Mouse (Mus musculus) cerebellum, adult 9-11 months (tissue): ENCODE measurements at regions not wholly inside any gene's neighbourhood (a gene's known extent, or its start where the extent isn't known, plus 50 kb on each side); places are given as distances from the start of the nearest gene placed in this dataset.
"Not testable (repeated sequence)": the region's sequence is repeated elsewhere in the genome, so short reads cannot be mapped to it uniquely, and the experiment has no call there.

Experiments
- DNase-seq: peaks from one replicate; pipeline ENCODE4 v3.0.0; 2022

DNA sequence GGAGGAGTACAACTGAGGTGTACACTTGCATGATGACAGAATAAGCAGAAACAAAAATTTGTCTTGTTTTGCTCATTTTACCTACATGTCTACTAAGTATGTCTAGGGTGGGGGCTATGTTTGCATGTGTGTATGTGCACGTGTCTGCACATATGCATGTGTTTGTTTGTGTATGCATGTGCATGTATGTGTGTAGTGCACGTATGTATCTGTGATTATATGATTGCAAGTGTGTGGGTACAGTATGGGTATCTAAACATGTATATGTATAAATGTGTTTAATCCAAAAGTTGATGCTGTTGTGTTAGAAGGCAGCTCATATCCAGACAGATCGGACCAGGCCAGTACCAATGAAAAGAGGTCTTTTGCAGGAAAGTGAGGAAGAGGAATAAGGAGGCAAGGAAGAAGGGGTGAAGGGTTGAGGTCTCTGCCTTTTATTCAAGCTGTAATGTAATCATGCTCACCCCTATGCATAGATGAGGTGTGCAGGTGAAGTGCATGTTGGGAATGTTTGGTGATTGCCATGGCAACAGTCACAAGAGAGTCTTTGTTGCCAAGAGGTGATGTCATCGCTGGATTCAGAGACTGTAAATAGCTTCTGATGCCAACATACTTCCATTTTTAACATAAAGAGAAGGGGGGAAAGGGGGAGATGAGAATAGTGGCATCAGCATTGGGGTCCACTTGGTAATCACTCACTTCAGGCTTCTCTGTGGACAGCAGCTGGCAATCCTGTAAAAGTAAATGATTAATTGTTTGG lies 1447.7 kb downstream of the Zfp704 start:
- DNase-seq: no peak

DNA sequence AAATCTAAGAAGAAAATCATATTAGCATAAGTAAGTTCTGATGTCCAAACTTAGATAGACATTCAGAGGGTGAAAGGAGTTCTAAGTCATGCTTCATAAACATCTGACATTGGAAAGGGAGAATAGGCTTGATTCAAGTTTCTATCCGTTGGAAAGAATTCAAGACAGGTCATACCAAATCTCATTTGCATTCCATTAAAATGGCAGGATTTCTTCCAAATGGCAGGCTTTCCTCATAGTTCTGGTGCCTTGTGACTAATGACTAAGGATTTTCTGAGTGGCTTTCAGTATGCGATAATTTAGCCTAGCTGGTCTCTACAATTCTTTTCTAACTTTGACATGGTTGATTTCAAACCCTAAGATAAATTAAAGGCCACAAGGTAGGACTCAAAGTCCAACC lies 1466.9 kb downstream of the Zfp704 start:
- no peak for DNase-seq

DNA sequence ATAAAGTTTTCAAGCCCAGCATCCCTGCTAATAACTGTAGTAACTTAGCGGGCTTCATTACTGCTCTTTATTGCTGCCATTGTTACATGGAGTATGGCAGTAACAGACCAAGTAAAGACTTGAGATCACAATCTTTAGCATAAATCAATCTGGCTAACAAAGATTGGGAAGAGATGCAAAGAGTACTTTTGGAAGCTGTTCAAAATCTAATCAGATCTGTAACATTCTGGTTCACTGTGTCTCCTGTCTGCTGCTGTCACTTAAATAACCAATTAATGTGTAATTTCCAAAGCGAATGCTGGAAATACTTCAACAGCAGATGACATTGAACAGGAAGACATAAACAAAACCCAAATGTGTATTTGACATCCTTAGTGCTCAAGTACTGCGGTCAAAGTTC lies 1467.7 kb downstream of the Zfp704 start:
- no peak for DNase-seq

- no peak for DNase-seq
Measured at GRCm38 (mm10) chr3:8141664-8142084, 1468.2 kb downstream of the Zfp704 start.

DNA sequence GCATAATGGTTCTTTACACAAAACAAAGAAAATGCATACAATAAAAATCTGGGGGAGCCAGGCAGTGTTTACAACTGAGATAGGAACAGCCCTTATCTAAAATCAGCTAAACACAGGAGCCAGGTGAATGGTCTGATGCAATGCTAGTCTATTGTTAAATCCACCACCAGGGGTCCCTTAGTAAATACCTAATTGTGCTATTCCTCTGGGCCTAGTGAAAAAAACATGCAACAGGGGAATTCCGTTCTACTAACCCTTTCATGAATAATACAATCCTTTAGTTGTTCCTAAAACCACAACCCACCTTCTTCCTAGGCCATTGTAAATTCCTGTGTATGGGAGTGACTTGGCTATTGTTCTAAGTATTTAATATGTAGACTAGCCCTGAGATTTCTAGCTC lies 1486.2 kb downstream of the Zfp704 start:
- DNase-seq: not testable (repeated sequence)

DNA sequence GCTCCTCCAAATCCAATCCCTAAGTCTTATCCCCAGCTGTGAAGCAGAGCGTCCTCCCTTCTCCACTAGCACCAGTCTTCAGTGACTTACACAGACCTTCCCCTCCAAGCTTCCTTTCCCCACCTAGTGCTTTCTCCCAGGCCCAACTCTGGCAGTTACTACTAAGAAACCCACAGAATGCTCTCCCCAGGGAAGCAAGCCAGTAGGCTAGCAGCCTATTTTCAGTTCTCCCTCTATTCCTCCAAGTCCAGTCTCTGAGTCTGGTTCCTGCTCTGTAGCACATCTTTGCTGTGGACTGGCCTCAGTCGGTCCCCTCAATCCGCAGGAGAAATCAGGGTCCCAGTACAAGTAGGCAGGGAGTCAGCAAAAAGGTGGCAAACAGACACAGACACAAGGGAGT lies 1486.7 kb downstream of the Zfp704 start:
- no peak for DNase-seq

GRCm38 (mm10) chr3:8098291-8098690 lies 1478.0 kb upstream of the 1700008P02Rik start:
- no peak for DNase-seq

DNA sequence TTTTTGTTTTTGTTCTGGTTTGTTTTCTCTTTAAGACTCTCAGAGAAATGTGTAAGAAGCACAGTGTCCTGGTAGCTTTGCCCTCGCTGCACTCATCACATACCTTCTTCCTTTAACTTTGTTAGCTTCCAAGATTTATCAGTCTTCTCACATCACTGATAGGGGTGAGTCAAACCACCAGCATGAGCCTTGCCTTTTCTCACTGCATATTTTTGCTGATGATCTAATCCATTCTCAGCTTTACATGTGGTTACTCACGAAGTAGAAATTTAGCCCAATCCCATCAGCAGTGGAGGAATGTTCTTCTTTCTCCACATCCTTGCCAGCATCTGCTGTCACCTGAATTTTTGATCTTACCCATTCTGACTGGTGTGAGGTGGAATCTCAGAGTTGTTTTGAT lies 1464.5 kb upstream of the 1700008P02Rik start:
- DNase-seq: no peak

DNA sequence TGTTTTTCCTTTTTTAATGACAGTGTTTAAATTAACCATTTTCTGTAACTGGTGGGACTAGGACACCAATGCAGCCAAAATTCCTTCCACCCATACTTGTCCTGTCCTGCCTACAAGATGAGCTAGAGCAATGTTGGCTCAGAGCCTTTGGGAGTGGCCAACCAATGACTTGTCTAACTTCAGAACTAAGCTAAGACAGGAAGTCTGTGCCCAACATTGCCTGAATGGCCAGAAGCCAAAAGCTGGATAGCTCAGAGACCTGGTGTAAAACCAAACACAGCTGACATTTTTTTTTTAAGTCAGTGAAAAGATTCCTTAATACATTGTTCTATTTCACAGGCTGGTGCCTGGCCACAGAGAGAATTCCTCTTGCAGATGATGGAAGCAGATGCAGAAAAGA lies 1433.5 kb upstream of the 1700008P02Rik start:
- DNase-seq: no peak

- no peak for DNase-seq
Measured at GRCm38 (mm10) chr3:8051167-8051566, 1430.9 kb upstream of the 1700008P02Rik start.

DNA sequence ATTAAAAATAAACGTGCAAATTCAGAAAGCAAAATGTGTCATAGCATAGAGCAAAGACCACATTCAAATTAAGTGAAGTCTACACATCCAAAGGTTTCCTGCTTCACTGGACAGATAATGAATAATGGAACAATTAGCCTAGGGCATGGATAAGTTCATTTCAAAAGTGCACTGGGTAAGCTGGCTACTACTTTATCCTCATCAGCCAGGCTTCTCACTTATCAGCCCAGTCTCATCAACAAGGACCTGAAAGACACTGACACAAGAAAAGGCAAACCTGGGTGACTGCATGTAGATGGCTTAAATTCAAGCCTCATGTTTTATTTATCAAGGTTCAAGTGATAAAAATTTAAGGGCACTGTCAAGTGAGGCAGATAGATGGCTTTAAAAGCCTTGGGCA lies 1429.5 kb upstream of the 1700008P02Rik start:
- DNase-seq: no peak

- no peak for DNase-seq
Measured at GRCm38 (mm10) chr3:8046348-8046747, 1426.1 kb upstream of the 1700008P02Rik start.

GRCm38 (mm10) chr3:8036697-8037096 lies 1416.5 kb upstream of the 1700008P02Rik start:
- DNase-seq: no peak

DNA sequence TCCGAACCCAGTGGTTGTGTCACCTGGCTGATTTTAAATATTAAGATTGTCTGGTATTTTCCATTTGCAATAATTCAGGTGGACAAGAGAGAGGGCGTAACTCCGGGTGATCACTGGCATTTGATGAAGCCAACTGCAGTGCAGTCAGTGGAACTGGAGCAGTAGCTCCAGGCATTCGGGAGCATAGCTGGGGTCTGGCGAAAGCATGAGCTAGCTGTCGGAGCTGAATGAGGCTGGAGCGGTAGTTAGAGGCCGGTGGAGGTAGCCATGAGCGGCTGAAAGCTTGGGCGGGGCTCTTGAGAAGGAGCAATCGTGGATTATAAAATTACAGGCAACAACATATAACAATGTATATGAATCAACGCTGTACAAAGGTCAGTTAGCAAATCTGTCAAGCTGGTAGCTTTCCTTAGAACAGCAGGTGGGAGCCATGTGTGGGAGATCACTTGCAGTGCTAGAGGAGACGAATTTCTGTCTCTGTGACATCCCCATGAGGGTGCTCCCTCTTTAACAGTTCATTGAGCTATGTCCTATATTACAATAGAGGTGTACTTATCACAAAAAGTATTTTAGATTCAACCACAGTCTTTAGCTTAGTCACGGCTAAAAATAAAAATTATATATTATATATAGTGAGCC lies 1415.0 kb upstream of the 1700008P02Rik start:
- DNase-seq: no peak

GRCm38 (mm10) chr3:8026325-8027017 lies 1406.2 kb upstream of the 1700008P02Rik start:
- DNase-seq: no peak

DNA sequence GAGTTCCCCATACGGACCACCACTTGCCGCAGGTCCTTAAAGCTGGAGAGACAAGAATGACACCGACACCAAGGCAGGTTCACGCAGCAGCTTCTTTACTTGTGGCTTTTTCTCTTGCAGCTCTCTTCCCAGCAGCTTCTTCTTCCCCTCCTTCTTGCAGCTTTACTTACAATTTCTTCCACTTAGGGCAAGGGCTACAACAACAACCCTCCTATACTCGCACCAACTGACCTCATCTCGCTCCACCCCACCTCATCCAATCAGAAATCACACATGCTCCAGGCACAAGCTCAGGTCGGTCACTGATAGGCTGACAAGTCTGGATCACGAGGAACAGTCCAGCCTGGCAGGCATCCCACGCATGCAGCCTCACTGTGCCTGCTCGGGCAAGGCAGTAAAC lies 1402.4 kb upstream of the 1700008P02Rik start:
- no peak for DNase-seq

GRCm38 (mm10) chr3:8017489-8017888 lies 1397.2 kb upstream of the 1700008P02Rik start:
- no peak for DNase-seq

DNA sequence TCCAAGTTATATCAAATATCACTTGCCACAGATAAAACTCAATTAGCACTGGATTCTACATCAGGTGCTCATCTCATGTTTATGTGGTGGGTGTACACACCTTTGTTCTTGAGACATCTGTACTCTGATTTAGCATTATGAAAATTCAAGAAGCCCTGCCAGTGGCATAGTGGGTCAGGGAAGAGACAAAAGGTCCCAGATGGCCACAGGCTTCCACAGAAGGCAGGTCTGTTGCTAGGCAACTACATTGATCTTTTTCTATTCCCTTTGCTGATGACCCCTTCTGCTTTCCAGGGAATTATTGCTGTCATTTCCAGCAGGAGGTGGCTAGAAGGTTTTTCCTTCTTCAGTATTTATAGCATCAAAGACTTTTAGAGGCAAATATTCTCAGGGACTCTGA lies 1396.7 kb upstream of the 1700008P02Rik start:
- DNase-seq: no peak

DNA sequence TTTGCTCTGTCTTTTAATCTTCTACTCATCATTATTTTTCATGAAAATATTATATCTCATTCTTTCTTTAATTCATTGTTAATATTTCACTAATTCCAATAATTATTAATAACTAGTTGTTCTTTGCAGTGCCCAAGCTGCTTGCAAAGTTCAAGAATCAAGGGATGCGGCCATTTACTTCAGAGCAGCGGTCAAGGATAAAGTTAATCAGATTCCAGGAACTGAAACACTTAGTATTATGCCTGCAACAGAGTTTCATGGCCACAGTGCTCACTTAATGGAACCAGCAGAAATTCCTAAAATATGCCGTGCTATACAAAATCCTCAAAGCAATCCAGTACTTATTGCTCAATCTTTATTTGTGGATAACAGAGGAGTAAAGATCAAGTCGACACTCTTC lies 1389.7 kb upstream of the 1700008P02Rik start:
- no peak for DNase-seq

DNA sequence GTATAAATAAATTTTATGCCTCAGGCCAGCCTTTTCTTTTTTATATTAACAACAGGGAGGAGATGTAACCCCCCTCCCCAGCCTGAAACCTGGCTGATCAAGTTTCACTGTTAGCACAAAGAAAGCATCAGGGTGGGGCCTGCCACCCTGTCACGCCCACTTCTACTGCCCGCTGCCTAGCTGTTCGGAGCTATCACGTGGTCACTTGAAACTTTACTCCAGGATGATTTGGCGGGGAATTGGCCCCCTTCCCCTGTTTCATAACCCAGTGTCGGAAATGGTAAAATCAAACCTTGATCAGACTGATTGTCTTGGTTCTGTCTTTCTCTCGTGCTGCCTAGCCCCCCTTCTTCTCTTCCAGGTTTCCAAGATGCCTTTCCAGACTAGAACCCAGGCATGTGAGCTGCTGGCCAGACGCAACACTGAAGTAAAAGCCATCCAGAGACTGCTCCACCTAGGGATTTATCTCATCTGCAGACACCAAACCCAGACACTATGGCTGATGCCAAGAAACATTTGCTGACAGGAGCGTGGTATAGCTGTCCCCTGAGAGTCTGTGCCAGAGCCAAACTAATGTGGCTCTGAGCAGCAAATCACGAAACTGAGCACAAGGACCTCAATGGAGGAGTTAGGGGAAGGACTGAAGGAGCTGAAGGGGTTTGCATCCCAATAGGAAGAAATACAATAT lies 1386.6 kb upstream of the 1700008P02Rik start:
- DNase-seq: no peak

- no peak for DNase-seq
Measured at GRCm38 (mm10) chr3:8006273-8006672, 1386.0 kb upstream of the 1700008P02Rik start.

- DNase-seq: not testable (repeated sequence)
Measured at GRCm38 (mm10) chr3:8005684-8006083, 1385.4 kb upstream of the 1700008P02Rik start.

- no peak for DNase-seq
Measured at GRCm38 (mm10) chr3:8004271-8004670, 1384.0 kb upstream of the 1700008P02Rik start.
